Mouse (Mus musculus) left cerebral cortex, adult 18-20 months (tissue): ENCODE data around the gene Ppp1r27. TPM values are rescaled to one million over a fixed set of nuclear protein-coding genes. Genes with fewer than 3 reads are reported as not detected.
"Not testable (repeated sequence)": the region's sequence is repeated elsewhere in the genome, so short reads cannot be mapped to it uniquely, and the experiment has no call there.

Experiments
- DNase-seq, 2 experiments: peaks; one replicate each; pipeline ENCODE4 v3.0.0; 2021 to 2022; ENCODE audit warnings: low spot score in 2 of 2, mixed read lengths in 1 of 2
- long read RNA-seq, 2 experiments: library from polyadenylated mRNA; stranded (forward); transcript quantifications; one replicate each; pipeline ENCODE4 v2.0.0; 2021
- total RNA-seq, 2 experiments: library from RNA; stranded (reverse); gene quantifications; 2 replicates each; pipeline ENCODE4 v1.2.3; 2021

Ppp1r27 gene
- total RNA-seq: not detected
- long read RNA-seq, experiment 1: 0 reads
- long read RNA-seq, experiment 2: 0 reads

- no peak for DNase-seq
These were observed at the start of gene Ppp1r27 for GRCm38 (mm10) chr11:120550810-120551440. Gene Ppp1r27, minus strand, starts transcription at chr11:120551132.

DNA sequence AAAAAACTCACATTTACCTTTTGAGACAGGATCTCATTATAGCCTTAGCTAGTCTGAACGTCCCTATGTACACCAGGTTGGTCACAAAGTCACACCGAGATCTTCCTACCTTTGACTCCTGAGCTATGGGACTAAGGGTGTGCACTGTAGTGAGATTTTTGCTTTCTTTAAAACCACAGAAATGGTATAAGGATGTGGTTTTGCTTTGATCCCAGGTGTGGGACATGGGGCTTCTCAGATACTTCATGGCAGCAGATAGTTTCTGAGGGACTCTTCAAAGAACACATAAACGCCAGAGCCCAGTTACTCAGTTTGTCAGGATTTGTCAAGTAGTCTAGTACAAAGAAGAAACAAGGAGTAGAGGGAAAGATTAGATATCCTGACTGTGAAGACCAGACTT is 49.8 kb upstream of the Ppp1r27 start:
- DNase-seq: no peak

DNA sequence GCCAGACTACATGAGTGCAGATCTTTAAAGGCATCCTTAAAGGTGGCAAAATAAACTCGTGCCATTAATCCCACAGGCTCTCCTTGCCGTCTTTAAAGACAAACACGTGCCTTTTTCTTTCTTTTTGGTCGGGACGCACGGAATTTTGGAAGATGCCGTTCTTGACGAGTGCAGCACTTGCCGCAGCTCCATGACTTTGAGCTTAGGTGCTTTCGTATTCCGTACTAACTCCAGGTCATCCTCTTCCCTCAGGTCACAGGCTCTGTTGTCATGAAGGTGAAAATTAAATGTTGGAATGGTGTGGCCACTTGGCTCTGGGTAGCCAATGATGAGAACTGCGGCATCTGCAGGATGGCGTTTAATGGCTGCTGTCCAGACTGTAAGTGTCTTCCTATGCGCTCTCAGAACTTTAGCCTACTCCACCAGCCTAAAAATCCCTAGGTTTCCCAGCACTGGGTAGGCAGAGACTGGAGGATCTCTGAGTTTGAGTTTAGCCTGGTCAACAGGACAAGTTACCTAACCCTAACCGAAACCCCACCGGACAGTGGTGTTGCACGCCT is 48.1 kb upstream of the Ppp1r27 start:
- no peak for DNase-seq

DNA sequence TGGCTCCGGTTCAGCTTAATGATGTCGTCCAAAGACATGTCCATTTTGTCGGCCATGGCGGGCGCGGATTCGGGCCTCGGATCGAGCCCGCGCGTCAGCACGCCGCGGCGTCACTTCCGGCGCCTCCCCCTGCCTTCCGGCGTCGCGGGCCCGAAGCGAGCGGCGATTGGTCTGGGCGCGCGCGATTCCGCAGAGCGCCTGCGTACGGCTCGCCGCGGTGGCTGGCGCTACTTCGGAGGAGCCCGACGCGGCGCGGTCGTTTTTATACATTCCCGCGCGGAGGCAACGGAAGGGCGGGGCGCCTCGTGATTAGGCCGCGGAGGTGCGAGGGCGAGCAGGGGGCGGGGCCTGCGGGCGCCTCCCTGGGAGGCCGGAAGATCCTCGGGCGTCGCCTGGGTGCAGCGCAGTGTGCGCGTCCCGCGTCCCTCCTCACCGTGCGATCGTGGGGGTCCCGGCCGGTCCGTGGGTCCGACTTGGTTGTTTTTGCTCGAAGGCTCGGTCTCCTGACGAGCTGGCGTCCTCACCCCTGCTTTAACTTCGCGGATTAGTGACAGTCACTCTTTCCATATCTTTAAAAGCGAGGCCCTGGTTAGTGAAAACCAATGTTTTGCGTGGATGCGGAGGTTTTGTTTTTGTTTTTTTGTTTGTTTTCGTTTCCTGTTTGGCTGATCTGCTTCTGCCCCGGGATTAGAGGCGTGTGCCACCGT is 47.5 kb upstream of the Ppp1r27 start, which contains the start of the genes Alyref and Anapc11:
Gene Alyref, minus strand, starts transcription at position 83 of the 707 bp plus-strand sequence.
Gene Anapc11, plus strand, starts transcription at position 139 of the 707 bp plus-strand sequence.
- peak; percentile 92 to 96 for DNase-seq

- no peak for DNase-seq
These were observed 46.6 kb upstream of the Ppp1r27 start for GRCm38 (mm10) chr11:120597240-120598235.

- no peak for DNase-seq
These were observed 37.6 kb upstream of the Ppp1r27 start for GRCm38 (mm10) chr11:120588531-120588930.

GRCm38 (mm10) chr11:120583937-120584336 is 33.0 kb upstream of the Ppp1r27 start:
- DNase-seq: no peak

GRCm38 (mm10) chr11:120582982-120583293 is 32.0 kb upstream of the Ppp1r27 start:
- not testable (repeated sequence) for DNase-seq

GRCm38 (mm10) chr11:120582268-120582981 is 31.5 kb upstream of the Ppp1r27 start:
- no peak for DNase-seq

- peak; percentile 84 to 94 for DNase-seq
These were observed 30.7 kb upstream of the Ppp1r27 start, which contains the start of gene Arhgdia for GRCm38 (mm10) chr11:120581490-120582267. Gene Arhgdia, minus strand, starts transcription at chr11:120581624.

- DNase-seq: peak in 1 of 2 experiments; percentile 36
These were observed 30.0 kb upstream of the Ppp1r27 start for GRCm38 (mm10) chr11:120580871-120581331.

DNA sequence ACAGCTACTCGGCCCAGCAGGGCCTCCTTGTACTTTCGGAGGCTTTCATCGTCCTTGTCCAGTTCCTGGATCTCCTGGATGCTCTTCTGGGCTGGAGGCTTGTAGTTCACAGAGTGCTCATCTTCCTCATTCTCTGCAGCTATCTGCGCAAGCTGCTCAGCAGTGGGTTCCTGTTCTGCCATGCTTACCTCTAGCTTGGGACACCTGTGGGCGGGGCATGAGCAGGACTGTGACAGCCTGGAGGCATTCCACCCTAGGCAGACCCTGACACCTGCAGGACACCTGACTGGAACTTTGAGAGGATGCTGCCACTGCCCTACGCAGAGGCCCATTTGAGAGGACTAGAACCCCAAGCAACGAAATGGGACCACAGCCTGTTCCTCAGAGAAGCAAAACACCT is 29.3 kb upstream of the Ppp1r27 start:
- DNase-seq: no peak

DNA sequence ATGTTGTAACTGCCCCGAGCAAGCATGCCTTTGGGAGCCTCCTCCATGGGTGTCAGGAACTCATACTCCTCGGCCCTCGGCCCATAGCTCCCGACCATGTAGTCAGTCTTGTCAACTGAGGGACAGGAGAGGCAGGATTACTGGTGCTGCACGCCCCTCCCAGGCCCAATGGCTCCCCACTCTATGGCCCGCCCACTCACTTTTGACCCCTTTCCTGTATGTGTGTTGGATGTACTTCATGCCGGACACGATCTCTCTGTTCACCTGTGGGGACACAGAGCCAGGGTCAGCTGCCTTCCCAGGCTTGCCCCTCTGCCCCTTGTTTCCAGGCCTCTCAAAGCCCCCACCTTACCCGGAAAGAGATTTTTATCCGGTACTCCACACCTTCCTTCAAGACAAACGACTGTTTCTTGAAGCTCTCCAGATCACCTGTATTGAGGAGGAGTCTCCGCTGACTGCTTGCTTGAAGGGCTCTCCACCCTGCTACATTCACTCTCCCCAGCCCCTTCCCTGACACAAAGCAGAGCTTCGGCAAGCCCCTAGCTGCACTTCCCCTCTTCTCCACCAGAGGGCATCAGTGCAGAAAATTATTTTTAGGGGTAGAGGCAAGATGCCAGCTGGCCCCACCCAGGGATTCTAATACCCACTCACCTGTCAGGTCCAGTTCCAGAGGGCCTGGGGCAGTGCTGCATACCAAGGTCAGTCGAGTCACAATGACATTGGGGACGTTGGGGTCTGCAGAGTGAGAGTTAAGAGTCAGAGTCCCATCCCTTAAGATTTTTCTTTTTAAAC is 28.6 kb upstream of the Ppp1r27 start:
- peak; percentile 56 to 75 for DNase-seq

GRCm38 (mm10) chr11:120578694-120579243 is 27.8 kb upstream of the Ppp1r27 start:
- no peak for DNase-seq

DNA sequence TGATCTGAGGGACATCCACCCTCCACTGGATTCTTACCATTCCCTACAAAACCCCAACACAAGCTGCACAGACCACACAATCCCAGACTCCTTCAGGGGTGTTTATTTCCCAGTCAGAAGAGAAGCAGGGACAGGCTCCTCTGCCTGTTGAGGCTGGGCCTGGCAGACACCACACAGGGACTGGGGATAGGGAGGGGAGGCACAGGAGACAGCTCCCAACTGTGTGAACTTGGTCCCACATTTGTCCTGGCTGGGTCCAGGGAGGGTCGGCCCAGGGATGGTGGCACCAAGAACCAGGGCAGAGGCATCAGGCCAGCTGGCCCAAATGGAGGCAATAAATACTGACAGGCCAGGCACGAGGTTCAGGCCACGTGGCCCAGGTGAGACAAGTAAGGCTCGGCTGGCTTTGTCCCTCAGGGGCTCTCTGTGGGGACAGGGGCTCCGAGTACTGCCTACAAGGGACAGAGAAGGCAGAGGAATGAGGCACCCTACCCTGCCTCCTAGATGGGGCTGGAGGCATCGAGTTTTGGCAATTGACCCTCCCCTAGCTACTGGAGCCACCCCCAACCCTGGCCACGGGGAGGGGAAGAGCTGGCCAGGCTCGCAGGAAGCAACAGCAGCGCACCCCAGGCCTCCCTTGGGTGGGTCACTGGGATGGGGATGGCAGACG is 27.2 kb upstream of the Ppp1r27 start:
- DNase-seq: no peak

DNA sequence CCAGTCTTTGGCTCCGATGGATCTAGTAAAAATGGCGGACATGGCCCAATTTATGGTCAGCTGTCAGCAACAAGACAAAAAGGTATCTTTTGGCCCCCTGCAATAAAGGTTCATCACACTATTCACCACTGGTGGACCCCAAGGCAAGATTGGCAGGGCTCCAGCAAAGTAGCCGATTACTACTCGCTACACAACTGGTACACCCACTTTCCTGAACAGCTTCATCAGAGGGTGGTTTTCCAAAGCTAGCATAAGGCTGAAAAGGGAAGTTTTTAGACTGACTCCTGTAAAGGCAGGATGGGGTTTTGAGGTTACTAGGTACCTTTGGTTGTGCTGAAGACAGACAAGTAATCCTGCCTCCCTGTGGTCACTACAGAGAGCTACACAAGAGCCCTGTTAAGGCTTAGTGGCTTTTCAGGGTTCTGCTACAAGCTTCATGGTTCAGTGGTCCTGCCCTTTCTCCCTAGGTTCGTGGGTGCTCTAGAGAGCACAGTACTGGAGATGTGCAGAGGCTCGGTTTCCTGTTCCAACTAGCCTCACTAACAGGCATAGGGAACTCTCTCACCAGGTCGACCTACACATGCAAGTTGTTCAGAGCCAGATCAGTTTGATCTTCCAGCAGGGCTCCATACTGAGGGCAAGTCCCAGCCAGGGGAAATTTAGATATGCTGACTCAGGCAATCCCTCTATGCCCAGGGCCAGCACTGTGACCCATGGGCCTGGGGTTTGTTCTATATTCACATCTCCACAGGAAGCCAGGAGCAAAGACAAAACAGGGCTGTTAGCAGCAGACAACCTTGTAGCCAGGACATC is 26.5 kb upstream of the Ppp1r27 start:
- DNase-seq: no peak
